Mouse (Mus musculus) adrenal gland, postnatal 25 days (tissue): ENCODE measurements around the gene Olah. TPM values are rescaled to one million over a fixed set of nuclear protein-coding genes. Genes with fewer than 3 reads are reported as not detected.
"Not testable (repeated sequence)": the region's sequence is repeated elsewhere in the genome, so short reads cannot be mapped to it uniquely, and the experiment has no call there.

Source experiments
- DNase-seq: peaks from one replicate; pipeline ENCODE4 v3.0.0; 2021; ENCODE audit warnings: mixed read lengths
- long read RNA-seq: library from polyadenylated mRNA; stranded (forward); transcript quantifications from one replicate; pipeline ENCODE4 v2.0.0, GENCODE M21; 2021
- total RNA-seq: library from RNA; stranded (reverse); gene quantifications from 2 replicates; pipeline ENCODE4 v1.2.3, GENCODE M21; 2021

Olah gene
- total RNA-seq: 0.43 TPM in 1 of 2 replicates, not detected in the other
- long read RNA-seq: 0 reads

GRCm38 (mm10) chr2:3397110-3397509, at the start of gene Olah:
Gene Olah (minus strand): TSS chr2:3397210.
- not testable (repeated sequence) for DNase-seq

GRCm38 (mm10) chr2:3445984-3446383, 49.0 kb upstream of the Olah start:
- DNase-seq: no peak

- DNase-seq: no peak
Measured at GRCm38 (mm10) chr2:3444206-3444605, 47.2 kb upstream of the Olah start.

- no peak for DNase-seq
Measured at GRCm38 (mm10) chr2:3437956-3438355, 40.9 kb upstream of the Olah start.

- no peak for DNase-seq
Measured at GRCm38 (mm10) chr2:3435369-3436061, 38.5 kb upstream of the Olah start.

- no peak for DNase-seq
Measured at GRCm38 (mm10) chr2:3430956-3431355, 33.9 kb upstream of the Olah start.

- no peak for DNase-seq
Measured at GRCm38 (mm10) chr2:3424579-3424910, 27.5 kb upstream of the Olah start.

- DNase-seq: peak; percentile 87
Measured at GRCm38 (mm10) chr2:3423841-3424578, 27.0 kb upstream of the Olah start, which contains the start of gene Dclre1c. Gene Dclre1c (plus strand): TSS chr2:3424131.

GRCm38 (mm10) chr2:3422548-3422947, 25.5 kb upstream of the Olah start, which contains the start of gene Meig1:
Gene Meig1 (minus strand): TSS chr2:3422648.
- DNase-seq: no peak

GRCm38 (mm10) chr2:3420157-3420556, 23.1 kb upstream of the Olah start:
- no peak for DNase-seq

GRCm38 (mm10) chr2:3418883-3419431, 21.9 kb upstream of the Olah start:
- peak; percentile 98 for DNase-seq

GRCm38 (mm10) chr2:3415676-3416075, 18.7 kb upstream of the Olah start:
- no peak for DNase-seq

- DNase-seq: peak; percentile 66
Measured at GRCm38 (mm10) chr2:3414241-3414640, 17.2 kb upstream of the Olah start.

GRCm38 (mm10) chr2:3407756-3408155, 10.7 kb upstream of the Olah start:
- DNase-seq: no peak

GRCm38 (mm10) chr2:3405981-3406380, 9.0 kb upstream of the Olah start:
- no peak for DNase-seq

- DNase-seq: no peak
Measured at GRCm38 (mm10) chr2:3391945-3392344, 5.1 kb downstream of the Olah start.

- no peak for DNase-seq
Measured at GRCm38 (mm10) chr2:3387105-3387860, 9.7 kb downstream of the Olah start.

GRCm38 (mm10) chr2:3365127-3365526, 31.9 kb downstream of the Olah start:
- DNase-seq: no peak

GRCm38 (mm10) chr2:3361067-3361466, 35.9 kb downstream of the Olah start:
- no peak for DNase-seq

- no peak for DNase-seq
Measured at GRCm38 (mm10) chr2:3357887-3358286, 39.1 kb downstream of the Olah start.

- no peak for DNase-seq
Measured at GRCm38 (mm10) chr2:3356311-3356710, 40.7 kb downstream of the Olah start.

- DNase-seq: no peak
Measured at GRCm38 (mm10) chr2:3355793-3356192, 41.2 kb downstream of the Olah start.

- no peak for DNase-seq
Measured at GRCm38 (mm10) chr2:3353160-3353559, 43.9 kb downstream of the Olah start.
